Mouse (Mus musculus) MEL (cell line): ENCODE measurements around the gene Ngp. TPM values are rescaled to one million over a fixed set of nuclear protein-coding genes. Genes with fewer than 3 reads are reported as not detected.

ENCODE experiments used
- DNase-seq: peaks from one replicate; pipeline ENCODE4 v3.0.0; 2011; ENCODE audit warnings: low read depth, low spot score
- H3K27ac ChIP-seq: 2 replicates; pipeline ENCODE4 v1.5.1; 2012; ENCODE audit warnings: low read depth, mild to moderate bottlenecking, control low read depth, low read length, moderate library complexity; ENCODE audit not compliant: control insufficient read depth
- H3K27me3 ChIP-seq, 2 experiments: fragments of 150-350 bp in 1 of 2; sonication (generic) in 1 of 2; 2 replicates each; pipeline ENCODE4 v1.6.1; 2012; ENCODE audit warnings: low read length in 2 of 2, mild to moderate bottlenecking in 2 of 2, improper control_type of control experiment in 1 of 2, moderate library complexity in 1 of 2; ENCODE audit not compliant: insufficient read depth in 2 of 2, control insufficient read depth in 1 of 2
- H3K36me3 ChIP-seq, 2 experiments: 2 replicates each; pipeline ENCODE4 v1.6.1; 2012 to 2014; ENCODE audit warnings: low read length in 2 of 2, improper control_type of control experiment in 1 of 2, inconsistent platforms in 1 of 2, mild to moderate bottlenecking in 1 of 2; ENCODE audit not compliant: insufficient read depth in 2 of 2, control insufficient read depth in 1 of 2
- H3K4me1 ChIP-seq, 2 experiments: fragments of 150-350 bp in 1 of 2; sonication (generic) in 1 of 2; 2 replicates each; pipeline ENCODE4 v1.6.1; 2012; ENCODE audit warnings: low read length in 2 of 2, improper control_type of control experiment in 1 of 2, mild to moderate bottlenecking in 1 of 2; ENCODE audit not compliant: insufficient read depth in 2 of 2, control insufficient read depth in 1 of 2
- H3K4me3 ChIP-seq, 2 experiments: fragments of 150-350 bp in 1 of 2; sonication (generic) in 1 of 2; 2 replicates each; pipeline ENCODE4 v1.5.1; 2012; ENCODE audit warnings: low read depth in 2 of 2, low read length in 2 of 2, mild to moderate bottlenecking in 2 of 2, moderate library complexity in 2 of 2, control low read depth in 1 of 2, improper control_type of control experiment in 1 of 2; ENCODE audit not compliant: control insufficient read depth in 1 of 2, insufficient read depth in 1 of 2
- H3K79me2 ChIP-seq: 2 replicates; pipeline ENCODE4 v1.6.1; 2012; ENCODE audit warnings: mild to moderate bottlenecking, low read length, moderate library complexity; ENCODE audit not compliant: control insufficient read depth, poor library complexity, insufficient read depth
- H3K9ac ChIP-seq: 2 replicates; pipeline ENCODE4 v1.6.1; 2012; ENCODE audit warnings: low read depth, mild to moderate bottlenecking, control low read depth, low read length, moderate library complexity; ENCODE audit not compliant: control insufficient read depth, poor library complexity, severe bottlenecking
- H3K9me3 ChIP-seq: fragments of 150-350 bp; sonication (generic); replicated peaks from 2 replicates; pipeline ENCODE4 v1.6.1; 2012; ENCODE audit warnings: mild to moderate bottlenecking, low read length, improper control_type of control experiment, moderate library complexity; ENCODE audit not compliant: insufficient read depth
- CHD2 ChIP-seq: IDR thresholded peaks from 2 replicates; pipeline ENCODE4 v1.6.1; 2011; ENCODE audit warnings: low read length, improper control_type of control experiment
- EP300 ChIP-seq, 2 experiments: IDR thresholded peaks; 2 replicates each; pipeline ENCODE4 v1.6.1; 2011; ENCODE audit warnings: improper control_type of control experiment in 2 of 2, low read length in 2 of 2, low read depth in 1 of 2, mild to moderate bottlenecking in 1 of 2
- ETS1 ChIP-seq: IDR thresholded peaks from 2 replicates; pipeline ENCODE4 v1.6.1; 2012; ENCODE audit warnings: low read depth, mild to moderate bottlenecking, inconsistent platforms, low read length, improper control_type of control experiment, moderate library complexity
- GABPA ChIP-seq: IDR thresholded peaks from 2 replicates; pipeline ENCODE4 v1.6.1; 2012; ENCODE audit warnings: low read depth, mild to moderate bottlenecking, inconsistent platforms, low read length, improper control_type of control experiment, moderate library complexity
- JUND ChIP-seq: IDR thresholded peaks from 2 replicates; pipeline ENCODE4 v1.6.1; 2011; ENCODE audit warnings: low read depth, mild to moderate bottlenecking, improper control_type of control experiment, low read length
- MAFK ChIP-seq: IDR thresholded peaks from 2 replicates; pipeline ENCODE4 v1.6.1; 2011; ENCODE audit warnings: low read depth, mild to moderate bottlenecking, low read length, improper control_type of control experiment, borderline replicate concordance
- MAX ChIP-seq: IDR thresholded peaks from 2 replicates; pipeline ENCODE4 v1.6.1; 2011; ENCODE audit warnings: low read length, improper control_type of control experiment
- MEF2A ChIP-seq: IDR thresholded peaks from 2 replicates; pipeline ENCODE4 v1.6.1; 2014; ENCODE audit warnings: low read depth, mild to moderate bottlenecking, inconsistent platforms, low read length, improper control_type of control experiment; ENCODE audit not compliant: poor library complexity, insufficient replicate concordance, severe bottlenecking; ENCODE audit errors: extremely low read depth
- MXI1 ChIP-seq: IDR thresholded peaks from 2 replicates; pipeline ENCODE4 v1.6.1; 2011; ENCODE audit warnings: mild to moderate bottlenecking, low read depth, low read length, improper control_type of control experiment
- MYB ChIP-seq: IDR thresholded peaks from 2 replicates; pipeline ENCODE4 v1.6.1; 2011; ENCODE audit warnings: mild to moderate bottlenecking, low read depth, low read length, improper control_type of control experiment
- NELFE ChIP-seq: IDR thresholded peaks from 2 replicates; pipeline ENCODE4 v1.6.1; 2011; ENCODE audit warnings: low read depth, low read length, improper control_type of control experiment
- NRF1 ChIP-seq: IDR thresholded peaks from 2 replicates; pipeline ENCODE4 v1.6.1; 2014; ENCODE audit warnings: low read depth, mild to moderate bottlenecking, inconsistent platforms, low read length, improper control_type of control experiment, moderate library complexity; ENCODE audit not compliant: poor library complexity, insufficient read depth, severe bottlenecking
- POLR2AphosphoS2 ChIP-seq: IDR thresholded peaks from 2 replicates; pipeline ENCODE4 v1.6.1; 2011; ENCODE audit warnings: low read length, improper control_type of control experiment
- POLR2AphosphoS5 ChIP-seq: IDR thresholded peaks from 2 replicates; pipeline ENCODE4 v1.6.1; 2012; ENCODE audit warnings: low read depth, borderline replicate concordance, mild to moderate bottlenecking, inconsistent platforms, low read length, moderate library complexity, mixed read lengths
- RAD21 ChIP-seq: IDR thresholded peaks from 2 replicates; pipeline ENCODE4 v1.6.1; 2011; ENCODE audit warnings: mild to moderate bottlenecking, low read depth, low read length, improper control_type of control experiment
- RCOR1 ChIP-seq: IDR thresholded peaks from 2 replicates; pipeline ENCODE4 v1.6.1; 2012; ENCODE audit warnings: low read depth, mild to moderate bottlenecking, inconsistent platforms, low read length, improper control_type of control experiment
- SIN3A ChIP-seq: IDR thresholded peaks from 2 replicates; pipeline ENCODE4 v1.6.1; 2012; ENCODE audit warnings: low read length, improper control_type of control experiment, inconsistent platforms
- SMC3 ChIP-seq: IDR thresholded peaks from 2 replicates; pipeline ENCODE4 v1.6.1; 2011; ENCODE audit warnings: low read depth, low read length, improper control_type of control experiment
- TBP ChIP-seq: IDR thresholded peaks from 2 replicates; pipeline ENCODE4 v1.8.0; 2011; ENCODE audit warnings: low read depth, low read length, improper control_type of control experiment
- TCF12 ChIP-seq: IDR thresholded peaks from 2 replicates; pipeline ENCODE4 v1.6.1; 2014; ENCODE audit warnings: low read depth, mild to moderate bottlenecking, inconsistent platforms, low read length, improper control_type of control experiment, moderate library complexity
- USF1 ChIP-seq: IDR thresholded peaks from 2 replicates; pipeline ENCODE4 v1.6.1; 2014; ENCODE audit warnings: low read depth, mild to moderate bottlenecking, inconsistent platforms, low read length, improper control_type of control experiment, moderate library complexity
- USF2 ChIP-seq, 2 experiments: IDR thresholded peaks; 2 replicates each; pipeline ENCODE4 v1.6.1; 2011 to 2012; ENCODE audit warnings: improper control_type of control experiment in 2 of 2, low read length in 2 of 2, borderline replicate concordance in 1 of 2, inconsistent platforms in 1 of 2, low read depth in 1 of 2, mild to moderate bottlenecking in 1 of 2; ENCODE audit not compliant: insufficient read depth in 1 of 2
- ZC3H11A ChIP-seq: IDR thresholded peaks from 2 replicates; pipeline ENCODE4 v1.6.1; 2012; ENCODE audit warnings: low read depth, mild to moderate bottlenecking, inconsistent platforms, low read length, improper control_type of control experiment
- ZMIZ1 ChIP-seq: IDR thresholded peaks from 2 replicates; pipeline ENCODE4 v1.6.1; 2012; ENCODE audit warnings: low read depth, mild to moderate bottlenecking, inconsistent platforms, low read length, improper control_type of control experiment, moderate library complexity
- ZNF384 ChIP-seq: IDR thresholded peaks from 2 replicates; pipeline ENCODE4 v1.6.1; 2012; ENCODE audit warnings: low read depth, mild to moderate bottlenecking, inconsistent platforms, low read length, improper control_type of control experiment
- polyA plus RNA-seq, 2 experiments: library from polyadenylated mRNA; stranded (reverse) in 1 of 2; unstranded in 1 of 2; fragments of >175 nt in 1 of 2; fragments of >200 nt in 1 of 2; gene quantifications; 2 replicates each; pipeline versions ENCODE4 v1.2.1 to v1.2.4; 2012; ENCODE audit warnings: low replicate concordance in 2 of 2, low read depth in 1 of 2; ENCODE audit not compliant: insufficient read length in 2 of 2, insufficient read depth in 1 of 2, missing spikeins in 1 of 2
- total RNA-seq: library from RNA; depleted of rRNA; stranded (reverse); fragments of 300-350 nt; gene quantifications from 2 replicates; pipeline ENCODE4 v1.2.3, GENCODE M21; 2012

Ngp gene
- total and polyA plus RNA-seq, 3 experiments, result not detected

DNA sequence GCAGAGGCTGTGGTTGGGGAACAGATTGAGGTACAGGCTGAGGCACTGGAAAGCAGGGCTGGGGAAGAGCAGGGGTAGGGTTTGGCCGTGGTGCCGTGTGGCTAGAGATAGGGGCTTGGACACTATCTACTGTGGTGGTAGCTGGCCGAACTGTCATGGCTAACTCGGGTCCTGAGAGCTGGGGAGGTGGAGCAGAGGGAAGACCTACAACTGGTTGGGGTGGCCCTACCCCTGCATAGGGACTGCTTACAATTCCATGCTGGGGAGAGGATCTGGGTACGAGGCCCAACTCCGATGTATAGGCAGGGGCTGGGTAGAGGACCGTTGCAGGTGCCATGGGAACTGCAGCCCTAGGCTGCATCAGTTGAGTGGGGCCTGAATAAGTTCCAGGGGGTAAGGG is 31.5 kb upstream of the Ngp start:
- Histone ChIP-seq H3K27ac (no peak overlapping the region), H3K9me3 (no peaks in the 10 kb centered on the region), H3K4me3 (no peak overlapping the region), H3K4me1 (no peaks in the 10 kb centered on the region), H3K27me3 (no peaks in the 10 kb centered on the region), H3K36me3 (peaks cover 0 to 1% of the 10 kb centered on the region in 2 experiments; a peak in 1 of 4 replicates), H3K79me2 (no peaks in the 10 kb centered on the region)
- no peak for DNase-seq
- TF ChIP-seq EP300 (IDR thresholded peaks at IDR 0.05; ENCODE audit: low read depth in 1 of 2, low read length in 2 of 2) (no peak), ZMIZ1 (no peak), USF2 (IDR thresholded peaks at IDR 0.05; ENCODE audit: borderline replicate concordance in 1 of 2, insufficient read depth in 1 of 2, low read depth in 1 of 2, low read length in 2 of 2) (no peak), ETS1 (no peak), NRF1 (no peak), MYB (no peak), SMC3 (no peak), ZNF384 (no peak), MAFK (no peak), GABPA (no peak), RCOR1 (no peak), JUND (no peak)
- TF ChIP-seq, all 39 proteins: peak for 0
- H3K9ac ChIP-seq, result no peak overlapping the region

- H3K9ac ChIP-seq, result no peak overlapping the region
- H3K4me3 ChIP-seq, result no peak overlapping the region
- H3K27me3 ChIP-seq, result no peaks in the 10 kb centered on the region
- H3K79me2 ChIP-seq, result no peaks in the 10 kb centered on the region
- no peaks in the 10 kb centered on the region for H3K4me1 ChIP-seq
- TF ChIP-seq POLR2AphosphoS5, result no peak
- no peak for TF ChIP-seq TBP
- no peak for TF ChIP-seq CHD2
- no peaks in the 10 kb centered on the region for H3K9me3 ChIP-seq
- DNase-seq, result no peak
- no peak overlapping the region for H3K27ac ChIP-seq
- H3K36me3 ChIP-seq, result peaks cover 0 to 9% of the 10 kb centered on the region in 2 experiments; a peak in 2 of 4 replicates
Observed at GRCm38 (mm10) chr9:110390843-110391242, 28.7 kb upstream of the Ngp start.

- H3K4me1 ChIP-seq, result no peaks in the 10 kb centered on the region
- no peaks in the 10 kb centered on the region for H3K9me3 ChIP-seq
- peaks cover 0 to 13% of the 10 kb centered on the region in 2 experiments; a peak in 2 of 4 replicates for H3K36me3 ChIP-seq
- TF ChIP-seq POLR2AphosphoS2 (no peak), RAD21 (no peak), JUND (no peak), MXI1 (no peak), MEF2A (no peak), NELFE (no peak), USF2 (IDR thresholded peaks at IDR 0.05; ENCODE audit: borderline replicate concordance in 1 of 2, insufficient read depth in 1 of 2, low read depth in 1 of 2, low read length in 2 of 2) (no peak), TCF12 (no peak), NRF1 (no peak), TBP (no peak), MAFK (no peak), SIN3A (no peak), USF1 (no peak), POLR2AphosphoS5 (no peak), ZC3H11A (no peak), MAX (no peak), GABPA (no peak), ETS1 (no peak)
Observed at GRCm38 (mm10) chr9:110393295-110393694, 26.3 kb upstream of the Ngp start.

More at GRCm38 (mm10) chr9:110393295-110393694, 26.3 kb upstream of the Ngp start:
- no peak overlapping the region for H3K4me3 ChIP-seq
- H3K27ac ChIP-seq, result no peak overlapping the region
- no peak for DNase-seq
- no peak overlapping the region for H3K9ac ChIP-seq
- no peaks in the 10 kb centered on the region for H3K27me3 ChIP-seq
- no peaks in the 10 kb centered on the region for H3K79me2 ChIP-seq
